Mouse (Mus musculus): ENCODE measurements around the gene Sbno2. TPM values are rescaled to one million over a fixed set of nuclear protein-coding genes. Genes with fewer than 3 reads are reported as not detected.

Gene Sbno2
- polyA plus RNA-seq, 1 experiment = 151 TPM

DNA sequence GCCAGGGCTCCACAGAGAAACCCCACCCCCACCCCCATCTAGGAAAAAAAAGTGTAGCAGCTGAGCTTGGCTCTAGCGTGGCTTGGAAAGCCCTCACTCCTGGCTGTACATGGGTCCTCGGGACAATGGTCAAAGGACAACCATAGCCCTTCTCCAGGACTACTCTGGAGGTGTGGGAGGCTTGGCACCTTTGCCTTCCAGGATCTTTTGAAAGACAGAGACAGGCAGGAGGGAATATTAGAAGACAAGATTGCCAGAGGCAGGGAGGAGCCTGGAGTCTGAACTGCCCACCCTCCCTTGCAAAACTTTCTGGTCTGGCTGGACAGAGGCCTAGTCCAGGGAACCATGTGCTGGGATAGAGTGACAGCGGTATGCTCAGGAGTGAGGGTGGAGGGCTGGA, 10.7 kb downstream of the Sbno2 start:
- no peak for TF ChIP-seq GATA1 (IDR thresholded peaks at IDR 0.05; ENCODE audit: borderline replicate concordance, low read length)
- TF ChIP-seq FLI1 (IDR thresholded peaks at IDR 0.05; ENCODE audit: low read length) = no peak
- no peaks in the 10 kb centered on the region for H3K9me3 ChIP-seq
- no peak overlapping the region for H3K4me3 ChIP-seq (replicated peaks)
- H3K27me3 ChIP-seq (replicated peaks) = no peaks in the 10 kb centered on the region
- peaks cover 88% of the 10 kb centered on the region for H3K36me3 ChIP-seq (replicated peaks; ENCODE audit: low read length)
- peaks cover 98% of the 10 kb centered on the region for H3K4me1 ChIP-seq

- TF ChIP-seq GATA1 (IDR thresholded peaks at IDR 0.05; ENCODE audit: borderline replicate concordance, low read length) (no peak), FLI1 (IDR thresholded peaks at IDR 0.05; ENCODE audit: low read length) (no peak)
- H3K9me3 ChIP-seq = no peaks in the 10 kb centered on the region
- H3K4me3 ChIP-seq (replicated peaks) = no peak overlapping the region
- no peaks in the 10 kb centered on the region for H3K27me3 ChIP-seq (replicated peaks)
- peaks cover 98% of the 10 kb centered on the region for H3K4me1 ChIP-seq
- peaks cover 88% of the 10 kb centered on the region for H3K36me3 ChIP-seq (replicated peaks; ENCODE audit: low read length)
Observed at GRCm38 (mm10) chr10:80094085-80094484, 11.3 kb downstream of the Sbno2 start.

- peak overlapping the region; percentile 40 for H3K4me3 ChIP-seq (replicated peaks)
- no peaks in the 10 kb centered on the region for H3K27me3 ChIP-seq (replicated peaks)
- peaks cover 82% of the 10 kb centered on the region for H3K36me3 ChIP-seq (replicated peaks; ENCODE audit: low read length)
- no peaks in the 10 kb centered on the region for H3K9me3 ChIP-seq
- H3K4me1 ChIP-seq = peaks cover 96% of the 10 kb centered on the region
- TF ChIP-seq GATA1 (IDR thresholded peaks at IDR 0.05; ENCODE audit: borderline replicate concordance, low read length) (no peak), FLI1 (IDR thresholded peaks at IDR 0.05; ENCODE audit: low read length) (no peak)
Observed at GRCm38 (mm10) chr10:80092690-80093089, 12.7 kb downstream of the Sbno2 start.

DNA sequence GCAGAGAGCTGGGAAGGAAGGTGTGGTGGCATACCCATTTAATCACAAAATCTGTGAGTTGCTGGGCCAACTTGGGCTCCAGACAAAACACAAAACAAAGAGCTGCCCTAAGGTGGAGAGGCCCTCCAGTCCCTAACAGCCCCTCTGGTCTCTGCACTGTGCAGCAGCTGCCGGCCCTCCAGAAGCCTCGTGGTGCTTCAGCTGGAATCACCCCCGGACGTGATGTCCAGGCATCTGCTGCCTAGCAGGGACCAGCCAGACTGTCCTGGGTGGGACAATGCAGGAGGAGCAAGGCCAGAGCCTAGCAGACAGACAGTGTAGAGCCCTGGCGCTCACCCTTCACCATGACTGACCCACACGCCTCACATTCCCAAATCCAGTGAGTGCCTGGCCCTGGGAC, 13.8 kb downstream of the Sbno2 start:
- peaks cover 96% of the 10 kb centered on the region for H3K4me1 ChIP-seq
- TF ChIP-seq GATA1 (IDR thresholded peaks at IDR 0.05; ENCODE audit: borderline replicate concordance, low read length) = no peak
- H3K27me3 ChIP-seq (replicated peaks) = no peaks in the 10 kb centered on the region
- no peak overlapping the region for H3K4me3 ChIP-seq (replicated peaks)
- H3K9me3 ChIP-seq = no peaks in the 10 kb centered on the region
- peaks cover 86% of the 10 kb centered on the region for H3K36me3 ChIP-seq (replicated peaks; ENCODE audit: low read length)

GRCm38 (mm10) chr10:80089146-80089545, 16.2 kb downstream of the Sbno2 start:
- Histone ChIP-seq H3K36me3 (replicated peaks; ENCODE audit: low read length) (peaks cover 86% of the 10 kb centered on the region), H3K9me3 (no peaks in the 10 kb centered on the region), H3K4me3 (replicated peaks) (peak overlapping the region; percentile 39), H3K4me1 (peaks cover 96% of the 10 kb centered on the region), H3K27me3 (replicated peaks) (no peaks in the 10 kb centered on the region)
- no peak for TF ChIP-seq GATA1 (IDR thresholded peaks at IDR 0.05; ENCODE audit: borderline replicate concordance, low read length)
- no peak for TF ChIP-seq FLI1 (IDR thresholded peaks at IDR 0.05; ENCODE audit: low read length)

DNA sequence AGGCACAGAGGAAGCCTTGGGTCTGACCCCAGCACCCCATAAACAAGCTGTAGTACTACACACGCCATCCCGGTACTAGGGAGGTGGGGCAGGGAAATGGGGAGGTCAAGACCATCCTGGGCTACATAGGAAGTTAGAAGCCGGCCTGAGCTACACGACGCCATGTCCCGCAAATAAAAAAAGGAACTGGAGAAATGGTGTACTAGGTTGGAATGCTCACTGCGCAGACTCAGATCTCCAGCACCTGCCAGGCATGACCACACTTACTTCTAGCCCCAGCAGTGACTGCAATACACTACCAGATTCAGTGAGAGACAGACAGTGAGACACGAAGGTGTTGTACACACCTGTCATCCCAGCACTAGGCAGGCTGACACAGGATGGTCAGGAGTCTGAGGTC, 17.9 kb downstream of the Sbno2 start:
- no peaks in the 10 kb centered on the region for H3K9me3 ChIP-seq
- TF ChIP-seq GATA1 (IDR thresholded peaks at IDR 0.05; ENCODE audit: borderline replicate concordance, low read length) = no peak
- no peak for TF ChIP-seq FLI1 (IDR thresholded peaks at IDR 0.05; ENCODE audit: low read length)
- peaks cover 92% of the 10 kb centered on the region for H3K4me1 ChIP-seq
- peak overlapping the region; percentile 89 for H3K4me3 ChIP-seq (replicated peaks)
- no peaks in the 10 kb centered on the region for H3K27me3 ChIP-seq (replicated peaks)
- H3K36me3 ChIP-seq (replicated peaks; ENCODE audit: low read length) = peaks cover 86% of the 10 kb centered on the region

- no peak for TF ChIP-seq FLI1 (IDR thresholded peaks at IDR 0.05; ENCODE audit: low read length)
- Histone ChIP-seq H3K27me3 (replicated peaks) (no peaks in the 10 kb centered on the region), H3K9me3 (no peaks in the 10 kb centered on the region), H3K4me1 (peaks cover 92% of the 10 kb centered on the region), H3K4me3 (replicated peaks) (peak overlapping the region; percentile 89), H3K36me3 (replicated peaks; ENCODE audit: low read length) (peaks cover 86% of the 10 kb centered on the region)
Observed at GRCm38 (mm10) chr10:80086847-80087246, 18.5 kb downstream of the Sbno2 start.

GRCm38 (mm10) chr10:80084817-80085487, 20.4 kb downstream of the Sbno2 start:
- TF ChIP-seq FLI1 (IDR thresholded peaks at IDR 0.05; ENCODE audit: low read length) (no peak), GATA1 (IDR thresholded peaks at IDR 0.05; ENCODE audit: borderline replicate concordance, low read length) (no peak)
- H3K4me1 ChIP-seq = peaks cover 94% of the 10 kb centered on the region
- peak overlapping the region; percentile 72 for H3K4me3 ChIP-seq (replicated peaks)
- peaks cover 88% of the 10 kb centered on the region for H3K36me3 ChIP-seq (replicated peaks; ENCODE audit: low read length)
- H3K9me3 ChIP-seq = no peaks in the 10 kb centered on the region
- H3K27me3 ChIP-seq (replicated peaks) = no peaks in the 10 kb centered on the region

- no peaks in the 10 kb centered on the region for H3K27me3 ChIP-seq (replicated peaks)
- peaks cover 97% of the 10 kb centered on the region for H3K36me3 ChIP-seq (replicated peaks; ENCODE audit: low read length)
- H3K9me3 ChIP-seq = no peaks in the 10 kb centered on the region
- TF ChIP-seq FLI1 (IDR thresholded peaks at IDR 0.05; ENCODE audit: low read length) (no peak), GATA1 (IDR thresholded peaks at IDR 0.05; ENCODE audit: borderline replicate concordance, low read length) (no peak)
- H3K4me3 ChIP-seq (replicated peaks) = peak overlapping the region; percentile 17
- H3K4me1 ChIP-seq = peaks cover 92% of the 10 kb centered on the region
Observed at GRCm38 (mm10) chr10:80081075-80081474, 24.3 kb downstream of the Sbno2 start.

GRCm38 (mm10) chr10:80080396-80081070, 24.8 kb downstream of the Sbno2 start:
- TF ChIP-seq FLI1 (IDR thresholded peaks at IDR 0.05; ENCODE audit: low read length) (no peak), GATA1 (IDR thresholded peaks at IDR 0.05; ENCODE audit: borderline replicate concordance, low read length) (no peak)
- Histone ChIP-seq H3K36me3 (replicated peaks; ENCODE audit: low read length) (peaks cover 99% of the 10 kb centered on the region), H3K4me3 (replicated peaks) (peak overlapping the region; percentile 14), H3K4me1 (peaks cover 92% of the 10 kb centered on the region), H3K9me3 (no peaks in the 10 kb centered on the region), H3K27me3 (replicated peaks) (no peaks in the 10 kb centered on the region)

Measured in megakaryocyte, embryonic 14.5 days (primary cell).